Mouse (Mus musculus) T-helper 1 cell (primary cell): Measurements from ENCODE around the gene Gm47995.
"Not testable (repeated sequence)": the region's sequence is repeated elsewhere in the genome, so short reads cannot be mapped to it uniquely, and the experiment has no call there.

Experiments
- in situ Hi-C: fragments of 300-600 bp; cut with MboI, MseI; formaldehyde crosslinking; loops from one replicate; pipeline ENCODE4 v1.15.1; 2025; ENCODE audit warnings: high pct_unique_total_duplicates

Gm47995 gene

GRCm38 (mm10) chr1:151186186-151186585 lies 12.1 kb upstream of the Gm47995 start:
- in situ Hi-C loops: not testable (repeated sequence)

- in situ Hi-C loops: not testable (repeated sequence)
These were observed 11.3 kb upstream of the Gm47995 start for GRCm38 (mm10) chr1:151186879-151187424.

GRCm38 (mm10) chr1:151188469-151188868 lies 9.8 kb upstream of the Gm47995 start:
- in situ Hi-C loops: no loop called here

- in situ Hi-C loops: not testable (repeated sequence)
These were observed 6.2 kb upstream of the Gm47995 start, which contains the start of gene Gm8947 for GRCm38 (mm10) chr1:151192075-151192474. Gene Gm8947, plus strand, starts transcription at chr1:151192376.

GRCm38 (mm10) chr1:151192739-151193138 lies 5.5 kb upstream of the Gm47995 start:
- in situ Hi-C loops: not testable (repeated sequence)

- in situ Hi-C loops: not testable (repeated sequence)
These were observed 2.3 kb upstream of the Gm47995 start for GRCm38 (mm10) chr1:151195986-151196385.

GRCm38 (mm10) chr1:151196690-151197089 lies 1.6 kb upstream of the Gm47995 start:
- in situ Hi-C loops: not testable (repeated sequence)

- in situ Hi-C loops: not testable (repeated sequence)
These were observed 2.4 kb downstream of the Gm47995 start for GRCm38 (mm10) chr1:151200620-151201019.

- in situ Hi-C loops: not testable (repeated sequence)
These were observed 4.5 kb downstream of the Gm47995 start for GRCm38 (mm10) chr1:151202771-151203170.

GRCm38 (mm10) chr1:151203818-151204217 lies 5.6 kb downstream of the Gm47995 start, which contains the start of gene 3110040M04Rik:
Gene 3110040M04Rik, plus strand, starts transcription at chr1:151204121.
- in situ Hi-C loops: not testable (repeated sequence)

- in situ Hi-C loops: not testable (repeated sequence)
These were observed 10.2 kb downstream of the Gm47995 start for GRCm38 (mm10) chr1:151208493-151208892.

- in situ Hi-C loops: not testable (repeated sequence)
These were observed 10.7 kb downstream of the Gm47995 start for GRCm38 (mm10) chr1:151208944-151209343.

- in situ Hi-C loops: not testable (repeated sequence)
These were observed 11.6 kb downstream of the Gm47995 start, which contains the start of gene Gm47996 for GRCm38 (mm10) chr1:151209824-151210355. Gene Gm47996, plus strand, starts transcription at chr1:151210131.

GRCm38 (mm10) chr1:151211666-151212065 lies 13.4 kb downstream of the Gm47995 start:
- in situ Hi-C loops: not testable (repeated sequence)

GRCm38 (mm10) chr1:151214862-151215261 lies 16.6 kb downstream of the Gm47995 start:
- in situ Hi-C loops: no loop called here

- in situ Hi-C loops: no loop called here
These were observed 17.7 kb downstream of the Gm47995 start for GRCm38 (mm10) chr1:151215985-151216384.

- in situ Hi-C loops: no loop called here
These were observed 18.2 kb downstream of the Gm47995 start for GRCm38 (mm10) chr1:151216417-151216816.

- in situ Hi-C loops: no loop called here
These were observed 20.8 kb downstream of the Gm47995 start for GRCm38 (mm10) chr1:151219045-151219444.

GRCm38 (mm10) chr1:151220098-151220497 lies 21.9 kb downstream of the Gm47995 start:
- in situ Hi-C loops: no loop called here

GRCm38 (mm10) chr1:151222561-151223267 lies 24.5 kb downstream of the Gm47995 start:
- in situ Hi-C loops: no loop called here

GRCm38 (mm10) chr1:151223377-151223776 lies 25.1 kb downstream of the Gm47995 start:
- in situ Hi-C loops: no loop called here

GRCm38 (mm10) chr1:151224536-151224935 lies 26.3 kb downstream of the Gm47995 start:
- in situ Hi-C loops: no loop called here

GRCm38 (mm10) chr1:151227506-151227905 lies 29.3 kb downstream of the Gm47995 start:
- in situ Hi-C loops: no loop called here
